Mouse (Mus musculus): Measurements from ENCODE around the gene Hhex. TPM values are rescaled to one million over a fixed set of nuclear protein-coding genes. Genes with fewer than 3 reads are reported as not detected.

The Hhex gene
- polyA plus RNA-seq, 1 experiment from 2014 or later: 9.1 TPM

DNA sequence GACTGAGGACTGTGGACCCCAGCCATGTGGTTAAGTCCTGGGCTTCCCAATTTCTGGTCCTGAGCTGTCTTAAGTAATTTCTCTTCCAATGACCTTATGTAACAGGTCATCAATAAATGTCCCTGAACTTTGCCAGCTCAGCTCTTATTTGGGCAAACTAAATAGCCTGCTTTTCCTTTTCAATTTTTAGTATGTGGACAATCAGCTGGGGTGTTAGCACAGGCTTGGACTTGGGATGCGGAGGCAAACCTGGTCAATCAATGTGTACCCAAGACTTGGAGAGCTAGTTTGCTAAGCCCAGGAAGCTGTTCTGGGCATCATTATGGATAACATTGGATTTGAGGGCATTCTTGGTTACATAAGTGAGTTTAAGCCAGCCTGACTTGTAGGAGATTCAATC lies 21.4 kb downstream of the Hhex start:
- Histone ChIP-seq H3K27me3 (no peaks in the 10 kb centered on the region), H3K36me3 (no peaks in the 10 kb centered on the region), H3K27ac (no peak overlapping the region), H3K4me2 (no peak overlapping the region), H3K9ac (no peak overlapping the region), H3K9me3 (no peaks in the 10 kb centered on the region), H3K4me1 (no peaks in the 10 kb centered on the region), H3K4me3 (no peak overlapping the region)
- 94% methylated on average over 1 of the region's 1 CpGs for WGBS
- no peak for ATAC-seq (ENCODE audit: insufficient number of reproducible peaks, insufficient read depth, low FRiP score, low TSS enrichment, low read depth)

DNA sequence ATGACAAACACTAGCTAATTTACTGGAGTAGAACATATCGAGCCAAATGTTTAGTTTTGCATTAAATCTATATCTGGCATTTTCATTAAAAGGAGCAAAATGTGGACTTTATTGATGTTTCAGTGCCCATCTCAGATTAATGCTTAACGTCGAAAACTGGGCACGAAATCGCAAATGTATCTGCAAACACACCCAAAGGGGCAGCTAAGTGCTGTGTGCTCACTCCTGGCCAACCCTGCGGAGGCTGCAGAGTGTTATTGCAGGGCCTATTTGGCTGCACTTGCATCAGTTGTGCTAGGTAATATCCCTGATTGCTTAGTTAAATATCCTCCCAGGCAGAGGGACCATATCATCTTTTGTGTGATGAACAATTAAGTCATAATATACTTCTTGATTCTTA lies 23.4 kb downstream of the Hhex start:
- H3K9me3 ChIP-seq: no peaks in the 10 kb centered on the region
- H3K36me3 ChIP-seq: no peaks in the 10 kb centered on the region
- H3K9ac ChIP-seq: no peak overlapping the region
- no peak for ATAC-seq (ENCODE audit: insufficient number of reproducible peaks, insufficient read depth, low FRiP score, low TSS enrichment, low read depth)
- no peak overlapping the region for H3K27ac ChIP-seq
- H3K4me2 ChIP-seq: no peak overlapping the region
- no peaks in the 10 kb centered on the region for H3K4me1 ChIP-seq
- H3K27me3 ChIP-seq: no peaks in the 10 kb centered on the region
- H3K4me3 ChIP-seq: no peak overlapping the region
- WGBS: 81% methylated on average over 6 of the region's 6 CpGs

DNA sequence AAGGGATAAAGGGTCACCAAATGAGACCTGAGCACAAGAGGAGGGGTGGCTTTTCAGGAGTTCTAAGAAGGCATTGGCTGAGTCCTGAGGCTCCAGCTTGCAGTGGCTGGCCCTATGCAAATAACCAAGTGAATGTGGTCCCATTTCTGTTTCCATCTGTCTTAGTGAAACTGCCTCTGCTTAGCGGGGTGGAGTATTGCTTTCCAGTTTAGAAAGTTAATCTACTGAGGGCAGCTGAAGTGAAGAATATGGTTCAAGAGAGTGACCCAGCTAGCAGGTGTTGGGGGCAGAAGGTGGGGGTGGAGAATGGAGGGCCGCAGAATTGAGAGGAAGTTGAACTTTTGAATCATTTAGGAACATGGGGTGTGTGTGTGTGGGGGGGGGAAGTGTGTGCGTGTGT lies 31.8 kb downstream of the Hhex start:
- no peaks in the 10 kb centered on the region for H3K9me3 ChIP-seq
- H3K4me2 ChIP-seq: no peak overlapping the region
- ATAC-seq (ENCODE audit: insufficient number of reproducible peaks, insufficient read depth, low FRiP score, low TSS enrichment, low read depth): no peak
- no peaks in the 10 kb centered on the region for H3K36me3 ChIP-seq
- H3K4me1 ChIP-seq: no peaks in the 10 kb centered on the region
- no peak overlapping the region for H3K27ac ChIP-seq
- no peak overlapping the region for H3K9ac ChIP-seq
- WGBS: 83% methylated on average over 3 of the region's 3 CpGs
- H3K4me3 ChIP-seq: no peak overlapping the region
- no peaks in the 10 kb centered on the region for H3K27me3 ChIP-seq

DNA sequence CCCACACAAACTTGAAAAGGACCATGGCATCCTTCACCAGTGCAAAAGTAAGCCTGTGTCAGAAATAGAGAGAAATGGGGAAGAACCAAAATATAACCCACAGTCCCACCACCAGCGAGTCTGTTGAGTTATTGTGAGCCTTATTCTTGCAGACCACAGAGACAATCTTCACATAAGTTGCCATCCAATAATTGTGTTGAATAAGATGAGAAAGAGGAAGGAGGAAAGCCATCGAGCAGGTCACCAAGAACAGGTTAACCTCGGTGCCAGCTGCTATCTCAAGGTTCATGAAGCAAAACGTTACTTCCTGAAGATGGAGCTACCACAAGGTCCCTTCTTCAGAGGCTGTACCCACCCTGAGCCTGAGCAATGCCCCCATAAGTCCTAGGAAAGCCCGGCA lies 32.4 kb downstream of the Hhex start:
- Histone ChIP-seq H3K9ac (no peak overlapping the region), H3K4me2 (no peak overlapping the region), H3K4me3 (no peak overlapping the region), H3K27ac (no peak overlapping the region), H3K4me1 (no peaks in the 10 kb centered on the region), H3K36me3 (no peaks in the 10 kb centered on the region), H3K27me3 (no peaks in the 10 kb centered on the region), H3K9me3 (no peaks in the 10 kb centered on the region)
- ATAC-seq (ENCODE audit: insufficient number of reproducible peaks, insufficient read depth, low FRiP score, low TSS enrichment, low read depth): no peak
- WGBS: 85% methylated on average over 5 of the region's 5 CpGs

DNA sequence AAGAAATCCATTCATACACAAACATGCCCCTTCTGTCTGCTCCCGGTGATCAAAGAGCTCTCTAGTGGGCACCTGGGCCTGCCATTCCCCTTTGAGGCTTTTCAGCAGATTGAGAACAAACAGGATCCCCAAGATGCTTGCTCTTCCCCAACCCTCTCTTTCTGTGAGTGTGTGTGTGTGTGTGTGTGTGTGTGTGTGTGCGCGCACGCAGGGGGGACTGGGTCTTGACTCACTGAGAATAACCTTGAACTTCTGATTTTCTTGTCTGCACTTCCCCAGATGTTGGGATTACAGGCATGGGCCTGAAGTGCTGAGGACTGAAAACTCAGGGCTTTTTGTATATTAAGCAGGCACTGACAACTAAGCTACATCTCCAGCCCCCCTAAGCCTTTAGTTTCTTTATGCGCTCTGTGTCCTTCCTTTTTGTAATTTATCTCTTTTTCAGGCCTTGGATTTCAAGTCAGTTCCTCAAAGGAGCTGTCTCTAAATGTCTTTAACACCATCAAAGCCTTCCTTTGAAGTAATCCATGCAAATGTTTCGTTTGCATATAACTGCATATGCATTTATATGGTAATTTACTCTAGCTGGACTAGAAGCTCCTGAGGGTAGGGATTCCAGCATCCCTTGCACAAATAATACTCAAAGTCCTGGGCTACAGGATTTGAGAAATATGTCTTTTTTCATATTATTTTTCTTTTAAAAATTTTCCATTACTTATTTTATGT lies 34.4 kb downstream of the Hhex start:
- Histone ChIP-seq H3K36me3 (no peaks in the 10 kb centered on the region), H3K9me3 (no peaks in the 10 kb centered on the region)
- no peak for ATAC-seq (ENCODE audit: insufficient number of reproducible peaks, insufficient read depth, low FRiP score, low TSS enrichment, low read depth)

DNA sequence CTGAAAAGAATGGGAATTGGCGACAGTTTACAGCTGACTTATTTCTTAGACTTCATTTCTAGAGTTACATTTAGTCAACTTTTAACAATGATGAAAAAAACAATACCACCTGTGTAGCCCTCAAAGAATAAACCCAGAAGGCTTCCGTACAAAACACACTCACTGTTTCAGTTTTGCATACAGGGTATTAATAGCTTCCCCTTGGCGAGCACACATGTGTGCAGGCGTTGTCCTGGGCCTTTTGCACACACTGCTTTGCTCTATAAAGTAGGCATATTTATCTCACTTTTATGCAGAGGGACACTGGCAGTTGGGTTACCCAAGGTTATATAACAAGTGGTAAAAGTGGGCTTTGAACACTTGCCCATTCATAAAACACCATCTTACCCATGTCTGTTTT lies 37.1 kb downstream of the Hhex start:
- Histone ChIP-seq H3K27me3 (no peaks in the 10 kb centered on the region), H3K36me3 (no peaks in the 10 kb centered on the region), H3K9me3 (no peaks in the 10 kb centered on the region), H3K4me3 (no peak overlapping the region), H3K4me2 (no peak overlapping the region), H3K9ac (no peak overlapping the region), H3K4me1 (no peaks in the 10 kb centered on the region), H3K27ac (no peak overlapping the region)
- WGBS: 79% methylated on average over 4 of the region's 4 CpGs
- no peak for ATAC-seq (ENCODE audit: insufficient number of reproducible peaks, insufficient read depth, low FRiP score, low TSS enrichment, low read depth)

More for the DNA sequence above, 34.4 kb downstream of the Hhex start:
- Histone ChIP-seq H3K4me3 (no peak overlapping the region), H3K4me1 (no peaks in the 10 kb centered on the region), H3K27me3 (no peaks in the 10 kb centered on the region), H3K4me2 (no peak overlapping the region), H3K9ac (no peak overlapping the region), H3K27ac (no peak overlapping the region)
- WGBS: 67% methylated on average over 6 of the region's 6 CpGs

DNA sequence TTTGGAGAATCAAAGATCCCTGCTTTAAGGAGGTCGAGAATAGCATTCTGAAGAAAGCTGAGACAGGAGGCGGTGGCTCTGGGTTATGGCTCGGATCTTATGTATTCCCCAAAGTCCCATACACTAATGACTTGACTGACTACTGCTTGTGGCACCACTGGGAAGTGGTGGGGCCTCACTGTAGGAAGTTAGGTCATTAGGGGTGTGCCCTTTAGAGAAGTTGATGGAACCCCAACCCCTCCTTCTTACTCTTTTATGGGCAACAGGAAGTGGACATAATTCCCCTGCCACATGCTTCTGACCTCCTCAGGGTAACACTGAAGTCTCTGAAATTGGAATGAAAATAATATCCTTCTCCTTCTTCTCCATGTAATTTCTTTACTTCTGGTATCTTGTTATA lies 38.0 kb downstream of the Hhex start:
- no peak overlapping the region for H3K9ac ChIP-seq
- ATAC-seq (ENCODE audit: insufficient number of reproducible peaks, insufficient read depth, low FRiP score, low TSS enrichment, low read depth): no peak
- no peaks in the 10 kb centered on the region for H3K36me3 ChIP-seq
- no peaks in the 10 kb centered on the region for H3K27me3 ChIP-seq
- 62% methylated on average over 3 of the region's 3 CpGs for WGBS
- no peak overlapping the region for H3K4me2 ChIP-seq
- H3K4me3 ChIP-seq: no peak overlapping the region
- H3K4me1 ChIP-seq: no peaks in the 10 kb centered on the region
- no peak overlapping the region for H3K27ac ChIP-seq
- no peaks in the 10 kb centered on the region for H3K9me3 ChIP-seq

DNA sequence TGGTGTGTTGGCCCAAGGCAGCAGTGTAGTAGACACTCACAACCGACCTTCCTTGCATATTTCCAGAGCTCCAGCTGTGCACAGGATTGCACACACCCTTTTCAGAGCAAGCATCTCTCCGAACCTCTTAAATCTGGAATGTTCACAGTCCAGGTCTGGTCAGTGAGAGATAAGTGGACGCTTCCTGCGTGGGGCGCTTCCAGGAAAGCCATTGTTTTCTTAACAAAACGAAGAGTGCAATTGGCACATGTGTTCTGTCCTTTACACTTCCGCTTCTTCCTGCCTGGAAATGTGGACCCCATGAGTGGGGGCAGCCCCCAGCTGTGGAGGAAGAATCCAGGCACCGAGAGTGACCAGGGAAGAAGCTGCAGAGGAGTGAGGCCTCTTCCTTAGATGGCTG lies 47.1 kb downstream of the Hhex start:
- Histone ChIP-seq H3K4me2 (no peak overlapping the region), H3K4me1 (no peaks in the 10 kb centered on the region), H3K27ac (no peak overlapping the region), H3K9me3 (no peaks in the 10 kb centered on the region), H3K36me3 (no peaks in the 10 kb centered on the region), H3K27me3 (no peaks in the 10 kb centered on the region), H3K4me3 (no peak overlapping the region), H3K9ac (no peak overlapping the region)
- WGBS: 62% methylated on average over 8 of the region's 8 CpGs
- ATAC-seq (ENCODE audit: insufficient number of reproducible peaks, insufficient read depth, low FRiP score, low TSS enrichment, low read depth): no peak

DNA sequence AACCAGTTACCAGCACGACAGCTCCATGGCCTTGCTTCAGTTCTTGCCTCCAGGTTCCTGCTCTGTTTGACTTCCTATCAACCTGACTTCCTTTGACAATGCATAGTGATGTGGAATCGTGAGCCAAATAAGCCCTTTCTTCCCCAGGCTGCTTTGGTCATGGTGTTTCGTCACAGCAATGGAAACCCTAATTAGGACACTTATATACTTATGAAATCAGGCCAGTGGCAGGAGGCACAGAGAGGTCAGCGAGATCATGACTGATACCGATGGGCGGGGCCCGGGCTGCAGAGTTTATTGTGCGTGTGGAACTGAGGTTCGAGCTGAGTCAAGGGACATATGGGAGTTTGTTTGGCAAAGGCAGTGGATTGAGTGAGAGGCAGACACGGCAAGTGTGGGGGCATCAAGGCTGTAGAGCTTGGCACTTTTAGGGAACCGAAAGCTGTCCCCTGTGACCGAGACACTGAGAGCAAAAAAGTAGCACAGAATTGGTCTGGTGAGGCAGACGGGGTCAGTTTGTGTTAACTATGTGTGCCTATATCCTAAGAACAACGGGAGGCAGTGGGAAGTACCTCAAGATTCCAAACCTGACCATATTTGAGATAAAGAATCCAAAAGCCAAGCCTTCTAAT lies 48.1 kb downstream of the Hhex start:
- Histone ChIP-seq H3K9ac (no peak overlapping the region), H3K27me3 (no peaks in the 10 kb centered on the region), H3K9me3 (no peaks in the 10 kb centered on the region), H3K36me3 (no peaks in the 10 kb centered on the region), H3K4me3 (no peak overlapping the region), H3K4me1 (no peaks in the 10 kb centered on the region), H3K4me2 (no peak overlapping the region), H3K27ac (no peak overlapping the region)
- WGBS: 78% methylated on average over 14 of the region's 14 CpGs
- no peak for ATAC-seq (ENCODE audit: insufficient number of reproducible peaks, insufficient read depth, low FRiP score, low TSS enrichment, low read depth)

DNA sequence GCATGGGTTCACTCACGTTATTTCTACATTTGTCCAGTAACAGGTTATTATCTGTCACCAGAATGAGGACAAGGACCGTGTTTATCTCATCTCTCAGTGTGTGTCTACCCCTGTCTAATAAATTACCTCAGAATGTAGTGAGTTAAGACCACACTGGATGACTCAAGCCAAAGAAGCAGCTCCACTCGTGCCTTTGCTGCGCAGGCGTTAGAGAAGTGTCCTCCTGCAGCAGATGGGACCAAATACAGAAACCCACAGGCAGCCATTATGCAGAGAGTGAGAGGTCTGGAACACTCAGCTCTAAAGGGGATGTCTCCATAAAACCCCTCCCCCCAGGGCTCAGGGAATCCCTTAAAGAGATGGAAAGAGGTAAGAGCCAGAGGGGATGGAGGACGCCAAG lies 50.2 kb downstream of the Hhex start:
- no peaks in the 10 kb centered on the region for H3K36me3 ChIP-seq
- H3K4me1 ChIP-seq: no peaks in the 10 kb centered on the region
- no peak overlapping the region for H3K4me2 ChIP-seq
- H3K9me3 ChIP-seq: no peaks in the 10 kb centered on the region
- H3K9ac ChIP-seq: no peak overlapping the region
- no peak for ATAC-seq (ENCODE audit: insufficient number of reproducible peaks, insufficient read depth, low FRiP score, low TSS enrichment, low read depth)
- no peak overlapping the region for H3K4me3 ChIP-seq
- H3K27ac ChIP-seq: no peak overlapping the region
- WGBS: 86% methylated on average over 6 of the region's 6 CpGs
- H3K27me3 ChIP-seq: no peaks in the 10 kb centered on the region

DNA sequence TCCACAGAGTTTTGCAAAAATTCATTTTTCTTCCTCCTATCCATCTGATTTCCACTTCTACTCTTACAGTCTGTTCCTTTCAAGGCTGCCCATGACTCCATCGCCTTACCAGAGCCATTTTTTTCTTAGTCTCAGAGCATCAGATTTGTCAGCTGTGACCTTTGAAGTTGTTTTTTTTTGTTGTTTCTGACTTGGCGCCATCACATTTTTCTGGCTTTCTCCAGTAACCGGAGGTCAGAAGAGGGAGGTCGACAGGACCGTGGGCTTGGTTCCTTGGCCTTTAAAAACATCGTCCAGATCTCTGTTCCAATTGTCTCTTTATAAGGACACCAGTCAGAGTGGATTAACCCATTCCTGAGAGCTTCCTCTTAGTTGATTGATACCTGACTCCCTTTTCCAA lies 52.2 kb downstream of the Hhex start:
- H3K9ac ChIP-seq: no peak overlapping the region
- WGBS: 81% methylated on average over 6 of the region's 6 CpGs
- H3K9me3 ChIP-seq: no peaks in the 10 kb centered on the region
- no peak for ATAC-seq (ENCODE audit: insufficient number of reproducible peaks, insufficient read depth, low FRiP score, low TSS enrichment, low read depth)
- H3K27ac ChIP-seq: no peak overlapping the region
- H3K4me2 ChIP-seq: no peak overlapping the region
- H3K27me3 ChIP-seq: no peaks in the 10 kb centered on the region
- H3K4me1 ChIP-seq: no peaks in the 10 kb centered on the region
- H3K4me3 ChIP-seq: no peak overlapping the region
- H3K36me3 ChIP-seq: no peaks in the 10 kb centered on the region

DNA sequence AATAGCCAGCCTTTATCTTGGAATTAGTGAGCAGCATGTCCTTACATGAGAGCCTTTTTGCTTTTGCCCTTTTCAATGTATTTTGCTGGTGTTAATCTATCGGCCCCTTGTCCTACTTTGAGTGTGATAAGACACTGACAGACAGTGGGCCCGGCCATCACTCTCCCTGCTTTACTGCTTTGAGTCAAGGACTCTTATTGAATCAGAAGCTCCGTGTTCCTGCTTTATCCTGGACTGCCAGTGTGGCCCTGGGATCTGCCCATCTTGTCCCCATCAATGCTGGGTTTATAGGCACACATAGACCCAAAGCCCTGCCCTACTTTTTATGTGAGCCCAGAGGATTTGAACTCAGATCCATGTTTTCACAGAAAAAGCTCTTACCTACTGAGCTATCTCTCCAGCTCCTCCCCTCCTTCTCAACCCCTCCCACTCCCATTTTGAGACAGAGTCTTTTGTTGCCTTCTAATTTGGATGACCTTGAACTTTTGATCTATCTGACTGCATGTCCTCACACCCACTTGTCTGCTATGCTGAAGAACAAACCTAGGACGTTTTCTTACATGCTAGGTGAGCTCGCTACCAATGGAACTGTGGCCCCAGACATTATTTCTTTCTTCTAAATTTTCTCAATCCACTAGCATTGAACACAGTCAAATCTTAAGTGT lies 53.3 kb downstream of the Hhex start:
- Histone ChIP-seq H3K36me3 (no peaks in the 10 kb centered on the region), H3K9ac (no peak overlapping the region), H3K4me2 (no peak overlapping the region), H3K9me3 (no peaks in the 10 kb centered on the region), H3K27ac (no peak overlapping the region), H3K4me1 (no peaks in the 10 kb centered on the region), H3K4me3 (no peak overlapping the region), H3K27me3 (no peaks in the 10 kb centered on the region)
- WGBS: 80% methylated on average over 5 of the region's 5 CpGs
- no peak for ATAC-seq (ENCODE audit: insufficient number of reproducible peaks, insufficient read depth, low FRiP score, low TSS enrichment, low read depth)
